Mouse (Mus musculus) CD8-positive naive resting alpha-beta T cell, adult 57 days (primary cell): ENCODE results near the gene Ep300. TPM values are rescaled to one million over a fixed set of nuclear protein-coding genes. Genes with fewer than 3 reads are reported as not detected.

Experiments used
- total RNA-seq: library from RNA; stranded (reverse); gene quantifications from one replicate; pipeline ENCODE4 v1.2.4, GENCODE M21; 2023

Ep300 gene
- 130 TPM for total RNA-seq

DNA sequence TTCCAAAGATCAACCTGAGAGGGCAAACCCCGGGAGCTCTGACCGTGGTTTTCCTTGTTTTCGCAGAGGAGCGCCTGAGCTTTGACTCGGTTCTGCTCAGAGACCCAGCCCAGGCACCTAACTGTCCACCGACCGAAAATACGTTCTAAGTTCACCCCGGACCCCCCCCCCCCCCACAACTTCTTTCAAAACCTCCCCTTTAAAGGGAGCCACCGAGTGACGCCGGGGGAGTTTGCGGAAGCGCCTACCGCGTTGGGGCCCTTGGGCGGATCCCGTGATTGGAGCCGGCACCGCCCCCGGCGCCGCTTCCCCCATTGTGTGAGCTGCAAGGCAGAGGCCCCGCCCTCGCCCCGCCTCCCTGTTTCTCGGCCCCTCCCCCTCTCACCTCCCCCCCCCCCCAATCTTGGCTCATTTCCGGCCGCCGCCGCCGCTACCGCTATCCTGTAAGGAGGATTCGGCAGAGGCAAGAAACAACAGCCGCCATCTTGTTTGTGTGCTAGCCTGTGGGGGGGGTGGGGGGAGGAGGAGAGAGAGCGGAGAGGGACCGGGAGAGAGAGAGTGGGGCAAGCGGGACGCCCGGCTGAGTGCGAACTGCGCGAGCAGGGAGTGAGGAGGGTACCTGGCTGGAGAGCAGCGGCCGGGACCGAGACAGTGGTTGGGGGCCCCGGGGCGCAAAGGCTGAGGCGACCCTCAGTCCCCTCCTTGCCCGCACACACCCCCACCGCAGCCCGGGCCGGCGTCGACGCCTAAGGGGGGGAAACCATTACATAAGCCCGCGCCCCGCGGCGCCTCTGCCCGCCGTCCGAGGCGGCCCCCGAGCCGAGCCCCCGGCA is at the start of gene Ep300:
Gene Ep300, plus strand, starts transcription at position 439 of the 833 bp plus-strand sequence.

DNA sequence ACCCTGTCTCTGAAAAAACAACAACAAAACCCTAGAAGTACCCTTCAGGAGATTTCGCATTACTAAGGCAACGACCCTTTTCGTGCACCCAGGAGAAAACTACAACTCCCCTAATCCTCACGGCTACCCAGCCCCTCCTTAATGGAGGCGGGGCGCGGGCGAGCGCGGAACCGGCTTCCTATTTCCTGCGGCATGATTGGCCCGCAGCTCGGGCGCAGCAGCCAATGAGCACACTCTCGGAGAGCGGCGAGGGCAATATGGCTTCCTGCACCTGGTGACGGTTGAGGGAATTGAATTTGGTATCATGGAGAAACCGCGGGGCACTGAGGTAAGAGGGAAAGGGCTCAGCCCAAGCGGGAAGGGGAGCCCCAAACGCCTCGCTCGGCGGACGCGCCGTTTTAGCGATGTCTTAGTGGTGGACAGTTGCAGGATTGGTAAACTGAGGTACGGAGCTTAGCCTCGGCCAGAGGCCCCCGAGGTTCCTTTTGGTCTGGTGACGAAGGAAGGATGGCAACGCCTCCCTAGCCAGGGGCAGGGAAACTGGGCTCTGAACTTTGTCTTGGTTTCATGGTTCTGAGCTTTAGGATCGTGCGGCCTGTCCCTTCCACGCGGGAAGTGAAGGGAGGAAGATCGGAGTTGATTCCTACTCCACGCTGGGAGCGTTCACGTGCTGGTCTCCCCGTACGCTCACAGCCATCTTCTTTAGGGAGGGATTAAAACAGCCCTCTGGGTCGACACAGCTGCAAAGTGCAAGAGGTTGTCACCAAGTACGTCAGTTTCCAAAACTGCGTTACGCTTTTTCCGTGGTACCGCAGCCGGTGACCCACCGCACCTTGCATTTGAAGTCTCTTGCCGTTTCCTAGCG is 78.8 kb downstream of the Ep300 start, which contains the start of gene L3mbtl2:
Gene L3mbtl2, plus strand, starts transcription at position 193 of the 865 bp plus-strand sequence.

DNA sequence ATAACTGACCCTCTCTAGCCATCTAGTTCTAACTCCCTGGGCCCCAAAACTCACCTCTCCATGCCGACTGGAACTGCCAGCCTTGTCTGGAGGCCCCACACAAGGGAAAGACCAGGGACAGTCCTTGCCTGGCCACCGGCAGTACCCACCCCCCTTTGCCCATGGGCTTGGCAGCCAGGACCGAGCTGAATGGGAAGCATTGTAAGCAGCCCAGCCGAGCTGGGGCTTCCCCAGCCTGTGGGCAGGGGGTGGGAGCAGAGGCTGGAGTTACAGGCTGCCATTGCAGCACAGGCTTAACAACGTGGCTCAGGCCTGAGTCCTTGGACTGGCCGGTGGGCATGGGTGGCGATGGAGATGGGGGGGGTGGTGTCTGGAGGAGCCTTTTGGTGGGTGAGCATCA is 112.0 kb downstream of the Ep300 start, which contains the start of gene Chadl:
Gene Chadl, minus strand, starts transcription at position 113 of the 400 bp plus-strand sequence.

Other genes with a start within 250 kb of the Ep300 start
- 32.9 TPM for gene Slc25a17, start 224.5 kb upstream of the Ep300 start, total RNA-seq
- gene St13, start 185.3 kb upstream of the Ep300 start, total RNA-seq: 83.9 TPM
- gene Xpnpep3, start 185.2 kb upstream of the Ep300 start, total RNA-seq: 19.8 TPM
- not detected for gene Dnajb7, start 177.1 kb upstream of the Ep300 start, total RNA-seq
- gene Rbx1, start 119.1 kb upstream of the Ep300 start, total RNA-seq: 101 TPM
- gene L3mbtl2, start 78.5 kb downstream of the Ep300 start, total RNA-seq: 45.7 TPM
- not detected for gene Chadl, start 111.9 kb downstream of the Ep300 start, total RNA-seq
- 28.1 TPM for gene Zc3h7b, start 159.7 kb downstream of the Ep300 start, total RNA-seq
- 86.9 TPM for gene Rangap1, start 160.2 kb downstream of the Ep300 start, total RNA-seq
- gene Tef, start 217.1 kb downstream of the Ep300 start, total RNA-seq: 25.6 TPM